Comparison of ENCODE assay signal across 8 mouse cellular contexts in genomic region chr6:146576903-146577302, GRCm38 (mm10). TPM values are rescaled to one million over a fixed set of nuclear protein-coding genes. Genes with fewer than 3 reads are reported as not detected.
DNase-seq lines count a peak whose midpoint lies in the region; ATAC-seq lines count a peak whose summit lies in the region.

Gene Fgfr1op2, plus strand, starts transcription at chr6:146577203.

- no peaks in the 10 kb centered on the region for H3K36me3 ChIP-seq in neural tube, embryonic 11.5 days (ENCODE audit: control insufficient read depth, insufficient read depth, low read length)
- no peaks in the 10 kb centered on the region for H3K36me3 ChIP-seq in embryonic facial prominence, embryonic 12.5 days
- H3K36me3 ChIP-seq in heart, embryonic 14.5 days (ENCODE audit: control insufficient read depth, insufficient read depth, low read length) = peaks cover 12% of the 10 kb centered on the region
- no peaks in the 10 kb centered on the region for H3K36me3 ChIP-seq in neural tube, embryonic 12.5 days

- no peaks in the 10 kb centered on the region for H3K9me3 ChIP-seq in neural tube, embryonic 11.5 days (ENCODE audit: control insufficient read depth, low read length)
- no peaks in the 10 kb centered on the region for H3K9me3 ChIP-seq in embryonic facial prominence, embryonic 12.5 days
- H3K9me3 ChIP-seq in heart, embryonic 14.5 days (ENCODE audit: control insufficient read depth, low read length) = no peaks in the 10 kb centered on the region
- H3K9me3 ChIP-seq in neural tube, embryonic 12.5 days = no peaks in the 10 kb centered on the region

- peak within 1 kb of the TSS; percentile 93 for H3K27ac ChIP-seq in neural tube, embryonic 11.5 days (ENCODE audit: low read depth, low read length)
- peak within 1 kb of the TSS; percentile 95 for H3K27ac ChIP-seq in embryonic facial prominence, embryonic 12.5 days
- peak within 1 kb of the TSS; percentile 91 to 96 for H3K27ac ChIP-seq in heart, embryonic 14.5 days (replicated peaks in 1 of 2; ENCODE audit: control insufficient read depth in 1 of 2, insufficient read depth in 1 of 2, low read depth in 2 of 2, low read length in 2 of 2)
- H3K27ac ChIP-seq in neural tube, embryonic 12.5 days = peak within 1 kb of the TSS; percentile 84

- WGBS in neural tube, embryonic 11.5 days = 1% methylated on average over 13 of the region's 13 CpGs
- WGBS in embryonic facial prominence, embryonic 12.5 days = 1% methylated on average over 13 of the region's 13 CpGs
- under 1% methylated on average over 13 of the region's 13 CpGs for WGBS in heart, embryonic 14.5 days
- WGBS in neural tube, embryonic 12.5 days = 2% methylated on average over 13 of the region's 13 CpGs

- H3K4me3 ChIP-seq in neural tube, embryonic 11.5 days (ENCODE audit: low read depth, low read length) = peak within 1 kb of the TSS; percentile 96
- H3K4me3 ChIP-seq in embryonic facial prominence, embryonic 12.5 days = peak within 1 kb of the TSS; percentile 78
- peak within 1 kb of the TSS; percentile 64 to 86 for H3K4me3 ChIP-seq in heart, embryonic 14.5 days (ENCODE audit: control insufficient read depth in 1 of 2, insufficient read depth in 1 of 2, low read depth in 1 of 2, low read length in 2 of 2)
- H3K4me3 ChIP-seq in neural tube, embryonic 12.5 days = peak within 1 kb of the TSS; percentile 70

- intact Hi-C loops in left cerebral cortex, postnatal 25 days (cut with DNase I) = loop anchor here (5.0 to 10.0 kb wide), 3 partner anchors 75 to 712 kb away; partner anchors contain the start of genes Bhlhe41 and Itpr2

- DNase-seq in neural tube, embryonic 11.5 days (ENCODE audit: low spot score) = no peak
- no peak for DNase-seq in neural tube, embryonic 10.5 days (ENCODE audit: extremely low spot score, low spot score)
- no peak for DNase-seq in left cerebral cortex, postnatal 25 days (ENCODE audit: low spot score in 2 of 2)
- DNase-seq in right cerebral cortex, adult 18-20 months = no peak
- DNase-seq in frontal cortex, postnatal 14 days (ENCODE audit: low spot score in 2 of 2) = no peak

- ATAC-seq in neural tube, embryonic 11.5 days (ENCODE audit: insufficient read depth, low FRiP score, low TSS enrichment) = no peak; the same call in 1 of the 2 replicates
- ATAC-seq in embryonic facial prominence, embryonic 12.5 days (ENCODE audit: insufficient number of reproducible peaks, insufficient read depth, low FRiP score, low TSS enrichment) = peak; percentile 20; the same call in 1 of the 2 replicates
- no peak; the same call in 1 of the 2 replicates for ATAC-seq in heart, embryonic 14.5 days (ENCODE audit: insufficient number of reproducible peaks, insufficient read depth, low FRiP score, low read depth)
- ATAC-seq in neural tube, embryonic 12.5 days (ENCODE audit: low FRiP score, low read depth) = no peak

- H3K27me3 ChIP-seq in neural tube, embryonic 11.5 days (ENCODE audit: control insufficient read depth, insufficient read depth, low read length) = no peaks in the 10 kb centered on the region
- no peaks in the 10 kb centered on the region for H3K27me3 ChIP-seq in embryonic facial prominence, embryonic 12.5 days
- no peaks in the 10 kb centered on the region for H3K27me3 ChIP-seq in heart, embryonic 14.5 days (ENCODE audit: control insufficient read depth, insufficient read depth, low read length)
- no peaks in the 10 kb centered on the region for H3K27me3 ChIP-seq in neural tube, embryonic 12.5 days (replicated peaks)

- H3K4me1 ChIP-seq in neural tube, embryonic 11.5 days (ENCODE audit: control insufficient read depth, insufficient read depth, low read length) = peaks cover 6% of the 10 kb centered on the region
- peaks cover 18% of the 10 kb centered on the region for H3K4me1 ChIP-seq in embryonic facial prominence, embryonic 12.5 days
- peaks cover 0 to 33% of the 10 kb centered on the region in 2 experiments; a peak in 2 of 4 replicates for H3K4me1 ChIP-seq in heart, embryonic 14.5 days (ENCODE audit: control insufficient read depth in 2 of 2, insufficient read depth in 2 of 2, low read length in 2 of 2)
- peaks cover 29% of the 10 kb centered on the region for H3K4me1 ChIP-seq in neural tube, embryonic 12.5 days

- H3K9ac ChIP-seq in neural tube, embryonic 11.5 days (ENCODE audit: low read length) = peak within 1 kb of the TSS; percentile 85
- H3K9ac ChIP-seq in embryonic facial prominence, embryonic 12.5 days = peak within 1 kb of the TSS; percentile 92
- peak within 1 kb of the TSS; percentile 95 for H3K9ac ChIP-seq in heart, embryonic 14.5 days (ENCODE audit: low read length)
- H3K9ac ChIP-seq in neural tube, embryonic 12.5 days = peak within 1 kb of the TSS; percentile 90

- H3K4me2 ChIP-seq in neural tube, embryonic 11.5 days (ENCODE audit: low read depth) = peak within 1 kb of the TSS; percentile 61
- H3K4me2 ChIP-seq in embryonic facial prominence, embryonic 12.5 days (replicated peaks) = peak within 1 kb of the TSS; percentile 78
- peak within 1 kb of the TSS; percentile 89 for H3K4me2 ChIP-seq in heart, embryonic 14.5 days (ENCODE audit: low read length)
- peak within 1 kb of the TSS; percentile 76 for H3K4me2 ChIP-seq in neural tube, embryonic 12.5 days (replicated peaks)

RNA-seq across cellular contexts. Expression of gene Fgfr1op2, which starts in this region (rescaled TPM):
- polyA plus RNA-seq in neural tube, embryonic 11.5 days (2014; fragmentation: Nextera tagmentation; extraction: Ambion mirVana) = 78.2 and 82.7 TPM in 2 replicates
- polyA plus RNA-seq in embryonic facial prominence, embryonic 12.5 days (2016; fragmentation: Nextera tagmentation; extraction: Ambion mirVana) = 85.3 and 87.8 TPM in 2 replicates
- 89.0 and 95.3 TPM in 2 replicates for polyA plus RNA-seq in heart, embryonic 14.5 days (2014; fragmentation: Nextera tagmentation; extraction: Ambion mirVana)
- 10 to 100 TPM; 95.8 to 99.0 TPM for total RNA-seq in left cerebral cortex, postnatal 25 days (2021)
- 64.4 and 68.9 TPM in 2 replicates for polyA plus RNA-seq in neural tube, embryonic 12.5 days (2016; fragmentation: Nextera tagmentation; extraction: Ambion mirVana)
